Mouse (Mus musculus) testis, adult 2 months (tissue): ENCODE data around the gene Cep57l1.

Source experiments
- CTCF ChIP-seq: fragments of 200-500 bp; IDR thresholded peaks from 2 replicates; pipeline ENCODE4 v1.5.1; 2012; ENCODE audit warnings: low read depth, mild to moderate bottlenecking, inconsistent platforms, low read length, moderate library complexity; ENCODE audit not compliant: control insufficient read depth, insufficient read depth, insufficient replicate concordance
- POLR2A ChIP-seq: fragments of 200-500 bp; IDR thresholded peaks from 2 replicates; pipeline ENCODE4 v1.6.1; 2012; ENCODE audit warnings: low read depth, mild to moderate bottlenecking, inconsistent platforms, low read length, moderate library complexity; ENCODE audit not compliant: control insufficient read depth

DNA sequence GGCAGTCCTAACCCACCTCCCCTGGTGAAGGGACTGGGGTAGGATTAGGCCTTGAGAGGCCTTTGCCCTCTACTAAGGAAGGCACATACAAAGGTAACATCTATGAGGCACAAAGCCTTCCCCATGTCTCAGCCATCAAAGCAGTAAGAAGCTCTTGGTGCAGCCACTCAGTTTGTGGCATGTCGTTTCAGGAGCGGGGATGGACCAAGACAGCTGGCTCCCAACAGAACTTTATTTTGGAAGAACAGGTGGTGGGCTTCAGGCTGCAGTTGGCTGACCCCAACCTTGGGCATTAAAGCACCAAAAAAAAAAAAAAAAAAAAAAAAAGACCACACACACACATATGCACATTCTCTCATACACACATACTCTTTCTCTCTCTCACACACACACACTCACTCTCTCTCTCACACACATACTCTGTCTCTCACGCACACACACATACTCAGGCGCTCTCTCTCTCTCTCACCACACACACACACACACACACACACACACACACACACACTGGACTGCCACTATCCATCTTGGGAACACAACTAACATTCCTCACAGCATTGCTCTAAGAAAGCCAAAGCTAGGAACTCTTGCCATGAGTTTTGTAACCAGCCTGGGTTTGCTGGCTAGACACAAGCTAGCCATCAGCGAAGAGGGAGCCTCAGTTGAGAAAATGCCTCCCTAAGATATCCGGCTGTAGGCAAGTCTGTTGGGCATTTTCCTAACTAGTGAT lies 133.7 kb downstream of the Cep57l1 start:
- TF ChIP-seq POLR2A (no peak), CTCF (no peak)
